Comparison of ENCODE assay signal across 9 mouse cellular contexts in genomic region chr7:83695449-83696212, GRCm38 (mm10). TPM values are rescaled to one million over a fixed set of nuclear protein-coding genes. Genes with fewer than 3 reads are reported as not detected.
DNase-seq lines count a peak whose midpoint lies in the region; ATAC-seq lines count a peak whose summit lies in the region.
"Had no signal": no experiment of that assay in that cellular context is flagged by ENCODE, and none has a peak within 500 bp of the region (broad histone marks: within the 10 kb centered on the region; RNA-seq: fewer than 3 reads in every experiment).

No protein-coding gene starts in this region.

- no peak overlapping the region for H3K4me3 ChIP-seq in forebrain, embryonic 12.5 days (replicated peaks)
- no peak overlapping the region for H3K4me3 ChIP-seq in forebrain, embryonic 11.5 days (ENCODE audit: low read depth, low read length)
- H3K4me3 ChIP-seq: heart, embryonic 15.5 days had no signal

- no peak overlapping the region for H3K9ac ChIP-seq in forebrain, embryonic 12.5 days
- no peak overlapping the region for H3K9ac ChIP-seq in forebrain, embryonic 11.5 days (ENCODE audit: low read length)
- H3K9ac ChIP-seq: heart, embryonic 15.5 days had no signal

- no peaks in the 10 kb centered on the region for H3K9me3 ChIP-seq in forebrain, embryonic 12.5 days
- no peaks in the 10 kb centered on the region for H3K9me3 ChIP-seq in forebrain, embryonic 11.5 days (ENCODE audit: control insufficient read depth, low read length)
- H3K9me3 ChIP-seq: heart, embryonic 15.5 days had no signal

- H3K27me3 ChIP-seq in forebrain, embryonic 12.5 days = no peaks in the 10 kb centered on the region
- H3K27me3 ChIP-seq in forebrain, embryonic 11.5 days (ENCODE audit: control insufficient read depth, insufficient read depth, low read length) = no peaks in the 10 kb centered on the region
- H3K27me3 ChIP-seq: heart, embryonic 15.5 days had no signal

- no peak for DNase-seq in forebrain, embryonic 11.5 days (ENCODE audit: low spot score)
- DNase-seq in left cerebral cortex, postnatal 25 days (ENCODE audit: low spot score in 2 of 2) = peak; percentile 24 to 26
- DNase-seq in left cerebral cortex, adult 8-10 months (ENCODE audit: low spot score in 2 of 2) = no peak
- DNase-seq in CD4-positive helper T cell, adult 2 months (ENCODE audit: low read depth, low spot score) = peak; percentile 49
- peak; percentile 44 for DNase-seq in lung, postnatal 14 days
- DNase-seq in frontal cortex, postnatal 10 days (ENCODE audit: low spot score in 2 of 2) = no peak

- no peak overlapping the region for H3K27ac ChIP-seq in forebrain, embryonic 12.5 days
- H3K27ac ChIP-seq in forebrain, embryonic 11.5 days (ENCODE audit: low read depth, low read length) = no peak overlapping the region
- H3K27ac ChIP-seq: heart, embryonic 15.5 days had no signal

- 31% methylated on average over 6 of the region's 6 CpGs for WGBS in forebrain, embryonic 12.5 days
- 29% methylated on average over 6 of the region's 6 CpGs for WGBS in forebrain, embryonic 11.5 days

- H3K36me3 ChIP-seq in forebrain, embryonic 12.5 days (replicated peaks) = no peaks in the 10 kb centered on the region
- no peaks in the 10 kb centered on the region for H3K36me3 ChIP-seq in forebrain, embryonic 11.5 days (ENCODE audit: control insufficient read depth, insufficient read depth, low read length)
- H3K36me3 ChIP-seq: heart, embryonic 15.5 days had no signal

- H3K4me1 ChIP-seq in forebrain, embryonic 12.5 days = no peaks in the 10 kb centered on the region
- no peaks in the 10 kb centered on the region for H3K4me1 ChIP-seq in forebrain, embryonic 11.5 days (replicated peaks; ENCODE audit: control insufficient read depth, insufficient read depth, low read length)
- H3K4me1 ChIP-seq: heart, embryonic 15.5 days had no signal

- H3K4me2 ChIP-seq in forebrain, embryonic 12.5 days = no peak overlapping the region
- no peak overlapping the region for H3K4me2 ChIP-seq in forebrain, embryonic 11.5 days (ENCODE audit: low read depth, low read length, severe bottlenecking)
- H3K4me2 ChIP-seq: heart, embryonic 15.5 days had no signal

- 0 out of 2 replicates have a peak, but pooled peaks have one; percentile 33 for ATAC-seq in forebrain, embryonic 12.5 days (ENCODE audit: low FRiP score)
- no peak for ATAC-seq in forebrain, embryonic 11.5 days (replicated peaks; ENCODE audit: low FRiP score)
- peak; percentile 62; the same call in 1 of the 2 replicates for ATAC-seq in common myeloid progenitor, adult 5-6 weeks (replicated peaks; ENCODE audit: low read depth, poor library complexity, severe bottlenecking)

- intact Hi-C loops in left cerebral cortex, postnatal 25 days (cut with DNase I) = loop anchor here (5.0 kb wide), 1 partner anchor 77 kb away; no protein-coding TSS in a partner anchor

RNA-seq across cellular contexts. Expression of gene Il16, which starts 49.9 kb away (rescaled TPM):
- 0.86 and 0.95 TPM in 2 replicates for polyA plus RNA-seq in forebrain, embryonic 12.5 days (2016; fragmentation: Nextera tagmentation; extraction: Ambion mirVana)
- 0.77 and 0.99 TPM in 2 replicates for polyA plus RNA-seq in forebrain, embryonic 11.5 days (2014; fragmentation: Nextera tagmentation; extraction: Ambion mirVana)
- total RNA-seq in left cerebral cortex, postnatal 25 days (2021) = 1 to 10 TPM; 1.9 to 2.7 TPM
- 1 to 10 TPM; 2.3 to 4.0 (median 2.8) TPM for total RNA-seq in left cerebral cortex, adult 8-10 months (2022)
- 68.8 and 69.4 TPM in 2 replicates for total RNA-seq in common myeloid progenitor, adult 5-6 weeks (2017)

Comparison
In these comparisons a context has a peak if more than half of its experiments do, and no peak if none do; other contexts are left out.
1. DNase-seq: peak in left cerebral cortex, postnatal 25 days (2 of 2), CD4-positive helper T cell, adult 2 months (single experiment) and lung, postnatal 14 days (single experiment); none in forebrain, embryonic 11.5 days (single experiment), left cerebral cortex, adult 8-10 months (0 of 2) and frontal cortex, postnatal 10 days (0 of 2).
2. RNA of gene Il16, which starts 49.9 kb away (total RNA-seq): 68.8 to 69.4 TPM in common myeloid progenitor, adult 5-6 weeks; 2.3 to 4.0 TPM in left cerebral cortex, adult 8-10 months and 1.9 to 2.7 TPM in left cerebral cortex, postnatal 25 days; every median in the first group is over 10 times any median in the second.